Mouse (Mus musculus) brain, embryonic 14.5 days (tissue): ENCODE data around the gene Igf1r.

Experiments
- CTCF ChIP-seq: fragments of 200-500 bp; IDR thresholded peaks from 2 replicates; pipeline ENCODE4 v1.5.1; 2012; ENCODE audit warnings: inconsistent platforms, mild to moderate bottlenecking, moderate library complexity, borderline replicate concordance; ENCODE audit not compliant: insufficient read depth, insufficient read length; ENCODE audit errors: extremely low read depth
- POLR2A ChIP-seq: fragments of 200-500 bp; IDR thresholded peaks from 2 replicates; pipeline ENCODE4 v1.6.1; 2012; ENCODE audit warnings: mild to moderate bottlenecking, inconsistent platforms, borderline replicate concordance; ENCODE audit not compliant: poor library complexity, insufficient read depth, insufficient read length, severe bottlenecking; ENCODE audit errors: extremely low read depth

GRCm38 (mm10) chr7:68264028-68264453, 311.4 kb downstream of the Igf1r start, which contains the start of gene Pgpep1l:
- no peak for TF ChIP-seq POLR2A
- no peak for TF ChIP-seq CTCF
